Mouse (Mus musculus) layer of hippocampus, postnatal 14 days (tissue): ENCODE measurements at regions not wholly inside any gene's neighbourhood (a gene's known extent, or its start where the extent isn't known, plus 50 kb on each side); places are given as distances from the start of the nearest gene placed in this dataset.
A peak's percentile ranks its signal among the peaks of the same experiment; 100 is the strongest.
"Not testable (repeated sequence)": the region's sequence is repeated elsewhere in the genome, so short reads cannot be mapped to it uniquely, and the experiment has no call there.

Experiments used
- DNase-seq, 2 experiments: peaks; one replicate each; pipeline ENCODE4 v3.0.0; 2021 to 2022; ENCODE audit warnings: low spot score in 2 of 2, mixed read lengths in 1 of 2

GRCm38 (mm10) chr13:11030874-11031273 lies 670.2 kb upstream of the Chrm3 start:
- not testable (repeated sequence) for DNase-seq

GRCm38 (mm10) chr13:11030381-11030780 lies 669.7 kb upstream of the Chrm3 start:
- no peak for DNase-seq

- no peak for DNase-seq
Measured at GRCm38 (mm10) chr13:11025918-11026317, 665.3 kb upstream of the Chrm3 start.

- DNase-seq: no peak
Measured at GRCm38 (mm10) chr13:11024441-11024840, 663.8 kb upstream of the Chrm3 start.

- DNase-seq: no peak
Measured at GRCm38 (mm10) chr13:11017584-11017983, 656.9 kb upstream of the Chrm3 start.

DNA sequence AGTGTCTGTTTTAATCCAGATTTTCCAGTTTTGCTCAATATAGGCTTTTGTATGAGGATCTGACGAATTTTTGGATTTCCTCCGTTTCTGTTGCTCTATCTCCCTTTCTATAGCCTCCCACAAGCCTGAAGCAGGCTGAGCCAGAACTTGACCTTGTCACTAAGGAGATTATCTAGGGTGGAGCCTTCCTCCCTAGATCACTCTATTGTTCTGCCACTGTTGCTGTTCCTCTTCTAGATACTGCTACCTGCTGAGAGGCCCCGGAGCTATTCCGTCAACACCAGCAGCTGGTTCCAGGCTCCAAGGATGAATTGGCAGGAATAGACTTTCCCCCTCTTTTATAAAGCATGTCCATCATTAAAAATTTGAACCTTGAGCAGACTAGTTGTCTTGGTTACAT lies 644.7 kb upstream of the Chrm3 start:
- no peak for DNase-seq

DNA sequence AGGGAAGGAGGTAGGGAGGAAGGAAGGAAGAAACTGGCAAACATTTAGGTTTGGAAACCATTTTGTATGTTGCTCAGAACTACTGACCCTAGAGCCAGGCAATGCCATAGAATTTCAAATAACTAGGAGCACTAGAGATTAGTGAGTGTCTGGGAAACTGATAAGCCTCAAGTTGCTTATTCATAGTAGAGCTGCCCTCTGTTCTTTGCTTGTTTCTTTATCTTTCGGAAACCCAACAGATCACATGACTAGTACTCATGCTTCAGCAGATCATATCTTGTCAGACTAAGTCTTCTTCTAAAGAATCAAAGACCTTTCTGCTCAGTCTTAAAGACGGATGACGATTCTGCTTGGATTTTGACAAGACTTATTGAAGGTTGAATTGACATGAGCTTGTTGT lies 630.5 kb upstream of the Chrm3 start:
- DNase-seq: no peak

DNA sequence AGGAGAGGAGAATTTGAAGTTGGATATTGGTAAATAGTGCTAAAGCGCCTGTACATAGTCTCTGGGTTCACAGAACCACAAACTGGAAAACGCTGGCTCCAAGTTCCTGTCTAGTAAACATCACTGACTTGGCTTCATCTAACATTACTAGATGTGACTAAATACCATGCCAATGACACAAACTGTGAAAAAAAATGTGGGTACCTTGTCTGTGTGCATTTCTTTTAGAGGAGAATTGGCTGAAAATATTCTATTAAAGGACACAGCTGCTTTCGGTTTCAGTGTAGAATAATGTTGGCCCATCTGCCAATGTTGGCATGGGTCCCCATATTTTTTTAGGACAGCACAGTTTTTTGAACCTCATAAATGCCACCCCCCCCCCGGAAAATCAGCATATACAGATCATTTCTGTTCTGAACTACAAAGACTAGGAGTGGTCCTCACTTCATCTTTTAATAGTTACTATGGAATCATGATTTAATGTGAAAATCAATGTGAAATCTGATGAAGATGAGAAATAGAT lies 629.9 kb upstream of the Chrm3 start:
- peak in 1 of 2 experiments; percentile 26 for DNase-seq

DNA sequence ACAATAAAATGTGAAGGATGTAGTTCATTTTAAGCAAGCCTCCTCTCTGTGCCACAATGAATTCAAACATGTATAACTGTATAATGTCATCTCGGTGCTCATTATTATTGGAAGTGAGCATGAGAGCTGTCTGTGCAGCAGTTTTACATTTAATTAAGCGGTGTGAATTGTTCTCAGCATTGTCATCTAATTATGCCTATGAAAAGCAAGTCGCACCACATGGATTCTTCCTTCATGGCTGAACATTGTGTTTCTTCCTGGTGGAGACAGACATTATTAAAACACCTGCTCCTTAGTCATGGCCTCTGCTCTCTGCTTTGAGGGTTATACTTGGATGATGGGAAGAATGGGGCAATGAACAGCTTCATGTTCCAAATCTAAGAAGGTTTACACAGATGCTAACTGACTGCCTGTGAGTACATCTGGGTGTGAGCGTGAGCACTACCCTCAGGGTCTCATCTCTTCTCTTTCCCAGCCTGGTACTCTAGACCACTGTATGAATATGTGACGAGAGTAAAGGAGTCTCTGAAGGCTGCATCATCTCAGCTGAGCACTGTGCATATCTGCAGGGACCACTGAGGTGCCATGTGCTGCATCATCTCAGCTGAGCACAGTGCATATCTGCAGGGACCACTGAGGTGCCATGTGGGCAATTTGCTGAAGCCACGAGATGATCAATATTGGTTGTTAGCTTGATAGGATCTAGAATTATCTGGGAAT lies 628.6 kb upstream of the Chrm3 start:
- no peak for DNase-seq

DNA sequence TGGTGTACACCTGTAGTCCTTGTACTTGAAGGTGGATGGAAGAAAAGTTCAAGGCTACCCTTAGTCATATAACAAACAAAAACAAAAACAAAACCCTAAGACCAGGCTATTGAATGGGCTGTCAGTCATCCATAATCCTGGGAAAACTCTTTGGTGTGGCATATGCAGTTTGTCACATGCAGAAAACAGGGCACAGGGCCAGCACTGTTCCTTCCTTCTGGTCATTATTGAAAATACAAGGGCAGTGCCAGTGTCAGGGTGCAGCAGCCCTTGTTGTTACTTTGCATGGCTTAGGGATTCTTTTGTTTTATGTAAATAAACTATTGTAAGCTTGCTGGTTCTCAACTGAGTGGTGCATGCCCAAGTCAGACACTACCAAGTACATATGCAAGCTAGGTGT lies 623.1 kb upstream of the Chrm3 start:
- DNase-seq: no peak

- no peak for DNase-seq
Measured at GRCm38 (mm10) chr13:10982543-10982942, 621.9 kb upstream of the Chrm3 start.

- no peak for DNase-seq
Measured at GRCm38 (mm10) chr13:10971932-10972331, 611.3 kb upstream of the Chrm3 start.

- DNase-seq: no peak
Measured at GRCm38 (mm10) chr13:10970721-10971120, 610.1 kb upstream of the Chrm3 start.

DNA sequence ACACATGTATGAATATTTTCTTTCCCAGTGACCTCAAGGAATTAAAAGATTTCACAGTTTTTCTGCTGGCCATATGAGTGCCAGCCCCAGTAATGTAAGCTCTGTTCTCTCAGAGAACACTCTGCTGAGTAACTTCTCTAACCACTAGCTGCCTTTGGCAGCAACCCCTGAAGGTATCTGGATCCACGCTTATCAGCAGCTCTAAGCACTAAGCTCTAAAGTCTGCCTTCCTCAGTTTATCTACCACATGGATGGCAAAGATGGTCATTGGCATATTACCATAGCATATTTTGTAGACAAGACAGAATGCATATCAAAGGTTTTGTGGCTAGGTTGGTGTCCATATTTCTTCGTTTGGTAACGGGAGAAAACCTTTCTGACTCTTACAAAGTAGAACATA lies 592.3 kb upstream of the Chrm3 start:
- DNase-seq: no peak

- DNase-seq: not testable (repeated sequence)
Measured at GRCm38 (mm10) chr13:10950658-10951057, 590.0 kb upstream of the Chrm3 start.

DNA sequence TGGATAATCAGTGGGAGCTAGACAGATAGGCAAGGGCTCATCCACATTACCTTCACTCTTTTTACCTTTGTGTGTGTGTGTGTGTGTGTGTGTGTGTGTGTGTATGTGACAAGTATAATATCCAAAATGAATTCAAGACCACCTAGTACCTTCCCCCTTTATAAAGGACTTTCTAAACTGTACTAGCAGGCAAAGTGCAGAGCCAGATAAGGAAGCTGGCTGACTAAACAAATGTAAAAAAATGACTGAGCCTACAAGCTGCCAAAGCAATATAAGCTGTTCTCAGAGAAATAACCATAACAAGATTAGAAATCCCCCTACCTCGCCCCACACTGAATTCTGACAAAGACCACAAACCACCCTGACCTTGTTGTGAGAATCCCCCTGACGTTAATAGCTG lies 586.8 kb upstream of the Chrm3 start:
- DNase-seq: no peak

GRCm38 (mm10) chr13:10943877-10944276 lies 583.2 kb upstream of the Chrm3 start:
- DNase-seq: peak in 1 of 2 experiments; percentile 20

- DNase-seq: peak in 1 of 2 experiments; percentile 32
Measured at GRCm38 (mm10) chr13:10942031-10942655, 581.5 kb upstream of the Chrm3 start.

DNA sequence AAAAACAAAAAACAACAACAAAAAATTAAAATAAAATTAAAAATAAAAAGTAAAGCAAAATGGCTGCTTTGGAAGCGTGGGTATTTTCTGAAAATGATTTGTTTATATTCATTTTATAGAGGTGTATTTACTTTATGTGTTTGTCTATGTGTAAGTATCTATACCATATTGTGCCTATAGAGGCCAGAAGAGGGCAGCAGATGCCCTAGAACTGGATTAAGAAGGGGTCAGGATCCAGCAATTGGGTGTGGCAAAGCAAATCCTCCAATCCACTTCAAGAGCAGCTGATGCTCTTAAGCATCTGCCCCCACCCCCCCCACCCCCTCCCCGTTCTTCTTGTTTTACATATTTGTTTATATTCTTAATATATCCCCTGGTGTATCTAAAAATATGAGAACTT lies 577.6 kb upstream of the Chrm3 start:
- no peak for DNase-seq

GRCm38 (mm10) chr13:10930741-10931140 lies 570.1 kb upstream of the Chrm3 start:
- no peak for DNase-seq

DNA sequence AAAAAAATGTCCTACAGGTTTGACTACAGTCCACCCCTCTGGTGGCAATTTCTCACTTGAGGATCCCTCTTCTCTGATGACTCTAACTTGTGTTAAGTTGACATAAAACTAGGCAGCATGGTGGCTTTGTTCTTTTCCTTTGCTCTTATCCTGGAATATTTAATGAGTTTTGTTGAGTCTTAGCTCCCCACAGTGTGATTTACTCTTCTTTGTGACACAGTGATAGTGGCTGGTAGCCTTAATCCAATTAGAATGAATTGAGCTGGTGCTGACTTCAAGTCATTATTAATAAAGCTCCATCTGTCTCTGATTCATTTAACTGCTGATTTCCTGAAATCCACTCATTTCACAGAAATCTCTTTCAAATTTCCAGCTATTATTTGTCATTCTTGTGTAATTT lies 553.7 kb upstream of the Chrm3 start:
- no peak for DNase-seq

DNA sequence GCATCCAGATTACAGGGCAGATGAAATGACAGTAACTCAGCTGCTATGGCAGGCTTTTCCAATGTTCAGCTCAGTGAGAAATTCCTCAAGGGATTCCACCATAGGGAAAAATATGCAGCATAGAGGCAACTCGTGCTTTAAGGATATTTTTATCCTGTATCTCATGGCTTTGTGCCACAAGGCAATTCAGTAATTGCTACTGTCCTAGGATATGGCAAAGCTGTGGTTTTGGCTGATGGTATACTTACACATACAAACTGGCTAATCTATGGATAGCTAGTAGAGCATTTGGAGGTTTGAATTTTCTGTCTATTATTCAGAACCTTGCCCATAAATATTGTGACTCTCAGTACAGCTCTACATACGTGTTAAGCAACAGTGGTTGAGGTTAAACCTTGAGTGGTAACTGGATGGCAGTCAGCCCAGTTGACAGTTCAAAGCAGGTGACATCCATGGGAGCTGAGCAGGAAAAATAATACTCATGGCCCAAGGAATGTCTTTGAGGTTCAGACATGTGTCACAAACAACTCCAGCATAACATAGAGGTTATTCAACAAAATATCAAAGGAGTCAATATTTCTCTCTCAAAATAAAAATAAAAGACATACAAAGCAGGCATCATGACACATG lies 548.6 kb upstream of the Chrm3 start:
- DNase-seq: no peak
